Mouse (Mus musculus): Measurements from ENCODE around the gene Ubap1. TPM values are rescaled to one million over a fixed set of nuclear protein-coding genes. Genes with fewer than 3 reads are reported as not detected.

Gene Ubap1
- polyA plus RNA-seq, 1 experiment from 2014 or later = 52.6 TPM

DNA sequence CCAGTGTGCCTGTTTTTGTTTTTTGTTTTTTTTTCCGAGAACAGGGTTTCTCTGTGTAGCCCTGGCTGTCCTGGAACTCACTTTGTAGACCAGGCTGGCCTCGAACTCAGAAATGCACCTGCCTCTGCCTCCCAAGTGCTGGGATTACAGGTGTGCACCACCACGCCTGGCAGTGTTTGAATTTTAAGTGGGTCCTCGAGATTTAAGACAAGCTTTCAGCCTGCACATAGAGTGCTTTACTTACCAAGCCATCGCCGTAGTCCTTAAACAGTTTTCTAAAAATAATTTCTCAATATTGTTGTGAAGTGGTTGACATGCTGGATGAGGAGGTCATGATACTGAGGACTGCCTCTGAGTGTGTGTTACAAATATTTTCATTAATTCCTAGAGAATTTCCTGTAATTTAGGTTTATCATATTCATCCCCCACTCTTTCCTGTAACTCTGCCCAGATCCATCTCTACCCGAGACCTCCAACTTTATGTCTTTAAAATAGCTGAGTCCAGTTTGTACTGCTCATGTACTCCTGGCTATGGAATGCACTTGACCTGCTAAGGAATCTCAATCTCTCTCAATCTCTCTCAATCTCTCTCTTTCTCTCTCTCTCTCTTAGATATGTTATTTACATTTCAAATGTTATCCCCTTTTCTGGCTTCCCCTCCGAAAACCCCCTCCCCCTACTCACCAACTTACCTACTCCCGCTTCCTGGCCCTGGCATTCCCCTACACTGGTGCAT is 21.1 kb downstream of the Ubap1 start:
- Histone ChIP-seq H3K4me3 (ENCODE audit: low read depth, low read length) (no peak overlapping the region), H3K4me2 (no peak overlapping the region), H3K27me3 (ENCODE audit: control insufficient read depth, insufficient read depth, low read length) (no peaks in the 10 kb centered on the region), H3K9me3 (replicated peaks; ENCODE audit: control insufficient read depth, low read length) (no peaks in the 10 kb centered on the region), H3K36me3 (ENCODE audit: control insufficient read depth, insufficient read depth, low read length) (peaks cover 3% of the 10 kb centered on the region), H3K27ac (ENCODE audit: low read depth, low read length) (no peak overlapping the region), H3K9ac (ENCODE audit: low read depth, low read length) (no peak overlapping the region), H3K4me1 (ENCODE audit: control insufficient read depth, insufficient read depth, low read length) (no peaks in the 10 kb centered on the region)
- ATAC-seq (replicated peaks; ENCODE audit: insufficient number of reproducible peaks, low FRiP score, low TSS enrichment) = no peak
- WGBS (ENCODE audit: insufficient replicate concordance) = 81% methylated on average over 9 of the region's 9 CpGs

DNA sequence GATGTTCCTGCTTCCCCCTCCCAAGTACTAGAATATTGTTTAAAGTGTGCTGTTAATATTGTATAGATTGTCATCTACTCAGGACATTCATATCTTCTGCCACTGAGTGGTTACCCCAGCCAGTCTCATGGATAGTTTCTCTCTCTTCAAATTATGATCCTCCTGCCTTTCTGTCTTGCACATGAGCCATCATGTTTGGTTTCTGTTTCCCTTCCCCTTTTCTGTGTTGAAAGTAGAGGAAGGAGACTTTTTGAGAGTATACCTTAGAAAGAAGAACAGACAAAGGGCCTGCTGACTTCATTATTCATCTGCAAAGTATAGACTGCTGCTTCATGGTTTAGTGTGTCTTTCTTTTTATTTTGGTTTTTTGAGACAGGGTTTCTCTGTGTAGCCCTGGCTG is 28.8 kb downstream of the Ubap1 start:
- no peak for ATAC-seq (replicated peaks; ENCODE audit: insufficient number of reproducible peaks, low FRiP score, low TSS enrichment)
- no peak overlapping the region for H3K27ac ChIP-seq (ENCODE audit: low read depth, low read length)
- no peak overlapping the region for H3K4me3 ChIP-seq (ENCODE audit: low read depth, low read length)
- H3K27me3 ChIP-seq (ENCODE audit: control insufficient read depth, insufficient read depth, low read length) = no peaks in the 10 kb centered on the region
- H3K4me2 ChIP-seq = no peak overlapping the region
- H3K9me3 ChIP-seq (replicated peaks; ENCODE audit: control insufficient read depth, low read length) = no peaks in the 10 kb centered on the region
- peaks cover 25% of the 10 kb centered on the region for H3K36me3 ChIP-seq (ENCODE audit: control insufficient read depth, insufficient read depth, low read length)
- H3K4me1 ChIP-seq (ENCODE audit: control insufficient read depth, insufficient read depth, low read length) = no peaks in the 10 kb centered on the region
- H3K9ac ChIP-seq (ENCODE audit: low read depth, low read length) = no peak overlapping the region

DNA sequence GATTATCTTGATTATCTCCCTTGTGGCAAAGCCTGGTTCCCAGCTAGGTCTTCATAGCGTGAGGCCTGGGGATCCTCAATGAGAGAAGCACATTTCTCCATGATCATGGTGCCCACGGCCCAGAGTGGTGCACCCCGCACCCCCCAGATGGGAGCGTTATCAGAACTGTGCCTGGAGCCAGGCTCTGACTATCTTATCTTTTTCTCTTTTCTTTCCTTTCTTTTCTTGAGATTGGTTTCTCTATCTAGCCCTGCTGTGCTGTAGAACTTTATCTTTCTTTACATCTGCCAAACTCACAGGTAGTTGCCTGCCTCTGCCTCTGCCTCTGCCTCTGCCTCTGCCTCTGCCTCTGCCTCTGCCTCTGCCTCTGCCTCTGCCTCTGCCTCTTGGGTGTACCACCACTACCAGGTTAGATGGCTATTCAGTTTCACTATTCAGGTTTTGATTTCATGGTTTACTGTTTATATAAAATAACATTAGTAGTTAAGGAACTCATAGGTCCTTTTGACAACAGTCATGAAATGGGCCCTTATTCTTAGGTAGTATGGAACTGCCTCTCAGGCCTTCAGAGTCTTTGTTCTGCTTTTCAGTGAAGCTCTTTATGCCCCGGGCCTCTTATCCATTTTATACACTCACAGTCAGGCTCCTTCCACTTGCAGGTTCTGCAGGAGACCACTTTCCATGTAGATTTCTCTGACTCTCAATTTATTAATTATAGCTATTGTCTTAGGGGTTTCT is 32.6 kb downstream of the Ubap1 start:
- no peak overlapping the region for H3K4me3 ChIP-seq (ENCODE audit: low read depth, low read length)
- ATAC-seq (replicated peaks; ENCODE audit: insufficient number of reproducible peaks, low FRiP score, low TSS enrichment) = no peak
- H3K9me3 ChIP-seq (replicated peaks; ENCODE audit: control insufficient read depth, low read length) = no peaks in the 10 kb centered on the region
- H3K9ac ChIP-seq (ENCODE audit: low read depth, low read length) = no peak overlapping the region
- no peak overlapping the region for H3K27ac ChIP-seq (ENCODE audit: low read depth, low read length)
- H3K4me2 ChIP-seq = no peak overlapping the region
- H3K4me1 ChIP-seq (ENCODE audit: control insufficient read depth, insufficient read depth, low read length) = peaks cover 5% of the 10 kb centered on the region; the same call in 1 of the 2 replicates
- no peaks in the 10 kb centered on the region for H3K27me3 ChIP-seq (ENCODE audit: control insufficient read depth, insufficient read depth, low read length)
- peaks cover 17% of the 10 kb centered on the region; the same call in 1 of the 2 replicates for H3K36me3 ChIP-seq (ENCODE audit: control insufficient read depth, insufficient read depth, low read length)
- WGBS (ENCODE audit: insufficient replicate concordance) = 90% methylated on average over 5 of the region's 5 CpGs

DNA sequence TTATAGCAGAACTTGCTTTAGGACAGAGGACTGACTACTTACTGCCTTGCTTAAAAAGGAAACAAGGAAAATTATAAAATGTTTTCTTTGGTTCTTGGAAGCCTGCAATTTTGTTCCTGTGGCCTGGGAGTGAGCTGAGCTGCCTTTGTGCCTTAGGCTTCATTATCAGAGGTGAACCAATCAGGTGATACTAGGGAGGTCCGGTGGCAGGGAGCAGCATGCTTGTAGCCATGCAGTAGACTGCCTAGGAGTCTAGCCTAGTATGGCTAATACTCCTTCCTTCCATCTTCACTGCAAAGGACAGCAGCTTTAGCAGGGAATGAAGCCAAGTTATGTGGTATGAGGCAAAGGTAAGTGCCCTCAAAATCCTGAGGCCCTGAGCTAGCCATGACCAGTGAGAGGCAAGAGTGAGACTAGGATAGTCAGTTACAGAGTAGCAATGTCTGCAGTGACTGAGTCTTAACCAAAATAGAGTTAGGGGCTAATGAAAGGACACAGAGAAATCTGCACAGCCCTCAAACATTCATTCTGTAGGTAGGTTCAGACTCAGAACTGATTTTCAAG is 37.7 kb downstream of the Ubap1 start:
- Histone ChIP-seq H3K4me1 (ENCODE audit: control insufficient read depth, insufficient read depth, low read length) (peaks cover 5% of the 10 kb centered on the region; the same call in 1 of the 2 replicates), H3K27me3 (ENCODE audit: control insufficient read depth, insufficient read depth, low read length) (no peaks in the 10 kb centered on the region), H3K36me3 (ENCODE audit: control insufficient read depth, insufficient read depth, low read length) (peaks cover 13% of the 10 kb centered on the region), H3K4me3 (ENCODE audit: low read depth, low read length) (no peak overlapping the region), H3K27ac (ENCODE audit: low read depth, low read length) (no peak overlapping the region), H3K4me2 (no peak overlapping the region), H3K9ac (ENCODE audit: low read depth, low read length) (no peak overlapping the region), H3K9me3 (replicated peaks; ENCODE audit: control insufficient read depth, low read length) (no peaks in the 10 kb centered on the region)
- WGBS (ENCODE audit: insufficient replicate concordance) = 63% methylated on average over 1 of the region's 1 CpGs
- ATAC-seq (replicated peaks; ENCODE audit: insufficient number of reproducible peaks, low FRiP score, low TSS enrichment) = 0 out of 2 replicates have a peak, but pooled peaks have one; percentile 46

DNA sequence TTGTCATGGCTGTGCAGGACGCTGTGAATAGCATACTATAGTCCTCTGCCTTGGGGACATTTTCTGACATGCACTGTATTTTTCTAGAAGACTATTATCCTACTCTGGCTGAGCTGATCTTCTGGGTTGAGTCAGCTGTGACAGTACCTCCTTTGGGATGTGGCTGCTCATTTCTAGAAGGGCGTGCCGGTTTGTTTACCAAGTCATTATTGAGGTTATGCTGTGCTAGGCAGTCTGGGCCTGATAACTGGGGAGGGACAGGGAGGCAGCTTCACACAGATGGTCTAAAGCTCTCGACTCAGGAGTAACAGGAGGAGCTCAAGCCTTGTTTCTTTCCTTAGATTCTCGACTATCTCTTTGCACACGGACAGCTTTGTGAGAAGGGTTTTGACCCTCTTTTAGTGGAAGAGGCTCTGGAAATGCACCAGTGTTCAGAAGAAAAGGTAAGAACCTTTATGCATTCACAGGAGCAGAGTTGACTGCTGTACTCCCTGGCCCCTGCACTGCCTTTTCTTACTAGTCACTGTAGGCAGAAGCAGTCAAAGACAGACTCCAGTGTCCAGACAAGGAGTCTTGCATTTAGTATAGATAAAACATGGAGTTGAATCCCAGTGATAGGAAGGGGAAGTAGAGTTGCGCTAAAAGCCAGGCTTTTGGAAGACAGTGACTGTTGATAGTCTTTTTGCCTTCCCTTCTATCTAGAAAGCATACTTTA is 39.1 kb downstream of the Ubap1 start:
- Histone ChIP-seq H3K4me1 (ENCODE audit: control insufficient read depth, insufficient read depth, low read length) (peaks cover 5% of the 10 kb centered on the region; the same call in 1 of the 2 replicates), H3K36me3 (ENCODE audit: control insufficient read depth, insufficient read depth, low read length) (peaks cover 26% of the 10 kb centered on the region), H3K4me3 (ENCODE audit: low read depth, low read length) (peak overlapping the region; percentile 2; the same call in 1 of the 2 replicates), H3K27me3 (ENCODE audit: control insufficient read depth, insufficient read depth, low read length) (no peaks in the 10 kb centered on the region), H3K9ac (ENCODE audit: low read depth, low read length) (no peak overlapping the region), H3K27ac (ENCODE audit: low read depth, low read length) (peak overlapping the region; percentile 60), H3K4me2 (peak overlapping the region; percentile 6), H3K9me3 (replicated peaks; ENCODE audit: control insufficient read depth, low read length) (no peaks in the 10 kb centered on the region)
- ATAC-seq (replicated peaks; ENCODE audit: insufficient number of reproducible peaks, low FRiP score, low TSS enrichment) = peak; percentile 85
- 76% methylated on average over 7 of the region's 7 CpGs for WGBS (ENCODE audit: insufficient replicate concordance)

DNA sequence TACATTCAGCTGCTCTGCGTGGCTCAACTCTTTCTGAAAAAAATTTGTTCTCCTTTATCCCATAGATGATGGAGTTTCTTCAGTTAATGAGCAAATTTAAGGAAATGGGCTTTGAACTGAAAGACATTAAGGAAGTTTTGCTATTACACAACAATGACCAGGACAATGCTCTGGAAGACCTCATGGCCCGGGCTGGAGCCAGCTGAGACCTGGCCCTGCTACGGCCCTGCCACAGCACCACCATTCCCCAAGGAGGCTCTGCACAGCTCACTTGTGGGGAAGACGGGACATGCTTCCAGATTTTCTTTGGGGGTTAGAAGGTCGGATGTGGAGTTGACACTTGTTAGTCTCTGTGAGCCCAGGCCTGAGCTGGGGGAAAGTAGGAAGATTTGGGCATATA is 39.8 kb downstream of the Ubap1 start:
- Histone ChIP-seq H3K4me3 (ENCODE audit: low read depth, low read length) (peak overlapping the region; percentile 2; the same call in 1 of the 2 replicates), H3K27ac (ENCODE audit: low read depth, low read length) (peak overlapping the region; percentile 38; the same call in 1 of the 2 replicates), H3K4me1 (ENCODE audit: control insufficient read depth, insufficient read depth, low read length) (peaks cover 5% of the 10 kb centered on the region; the same call in 1 of the 2 replicates), H3K9me3 (replicated peaks; ENCODE audit: control insufficient read depth, low read length) (no peaks in the 10 kb centered on the region), H3K36me3 (ENCODE audit: control insufficient read depth, insufficient read depth, low read length) (peaks cover 32% of the 10 kb centered on the region), H3K27me3 (ENCODE audit: control insufficient read depth, insufficient read depth, low read length) (no peaks in the 10 kb centered on the region), H3K9ac (ENCODE audit: low read depth, low read length) (no peak overlapping the region; the same call in 1 of the 2 replicates), H3K4me2 (peak overlapping the region; percentile 20)
- no peak for ATAC-seq (replicated peaks; ENCODE audit: insufficient number of reproducible peaks, low FRiP score, low TSS enrichment)
- 91% methylated on average over 5 of the region's 5 CpGs for WGBS (ENCODE audit: insufficient replicate concordance)

DNA sequence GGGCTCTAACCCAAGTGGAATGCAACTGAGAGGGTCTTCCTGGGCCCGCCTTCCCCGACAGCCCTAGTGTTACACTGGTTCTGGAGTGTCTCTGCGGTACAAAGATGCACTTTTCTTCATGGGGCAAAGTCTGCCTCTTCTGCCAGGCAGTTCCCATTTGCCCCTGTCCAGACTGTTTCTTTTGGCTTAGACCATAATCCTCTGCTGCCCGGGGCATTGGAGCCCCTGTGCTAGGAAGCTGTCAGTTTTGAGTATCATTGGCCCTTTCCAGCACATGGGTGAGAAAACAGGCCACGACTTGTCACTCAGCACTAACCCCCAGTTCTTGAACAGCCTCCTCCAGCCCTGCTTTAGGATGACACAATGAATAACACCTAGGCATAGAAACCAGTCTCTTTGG is 40.4 kb downstream of the Ubap1 start:
- 86% methylated on average over 5 of the region's 5 CpGs for WGBS (ENCODE audit: insufficient replicate concordance)
- Histone ChIP-seq H3K36me3 (ENCODE audit: control insufficient read depth, insufficient read depth, low read length) (peaks cover 36% of the 10 kb centered on the region), H3K4me1 (ENCODE audit: control insufficient read depth, insufficient read depth, low read length) (peaks cover 5% of the 10 kb centered on the region; the same call in 1 of the 2 replicates), H3K4me2 (peak overlapping the region; percentile 20), H3K4me3 (ENCODE audit: low read depth, low read length) (no peak overlapping the region), H3K27me3 (ENCODE audit: control insufficient read depth, insufficient read depth, low read length) (no peaks in the 10 kb centered on the region), H3K9me3 (replicated peaks; ENCODE audit: control insufficient read depth, low read length) (no peaks in the 10 kb centered on the region), H3K9ac (ENCODE audit: low read depth, low read length) (no peak overlapping the region; the same call in 1 of the 2 replicates), H3K27ac (ENCODE audit: low read depth, low read length) (no peak overlapping the region)
- no peak for ATAC-seq (replicated peaks; ENCODE audit: insufficient number of reproducible peaks, low FRiP score, low TSS enrichment)

DNA sequence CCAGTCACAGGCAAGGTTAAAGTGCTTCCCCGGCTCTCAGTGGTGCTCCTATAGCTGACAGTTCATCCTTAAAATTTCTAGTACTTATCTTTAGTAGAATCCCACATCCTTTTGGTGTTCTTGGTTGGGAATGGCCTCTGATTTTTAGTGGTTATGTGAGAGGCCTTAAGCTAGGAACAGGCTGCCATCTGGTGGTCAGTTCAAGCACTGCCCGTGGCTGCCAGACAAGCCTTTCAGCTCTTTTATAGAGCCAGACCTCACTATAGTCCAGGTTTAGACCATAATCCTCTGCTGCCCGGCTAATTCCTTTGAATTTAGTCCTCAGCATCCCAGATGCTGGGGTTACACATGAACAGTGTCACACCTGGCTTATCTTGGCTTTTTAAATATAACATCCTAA is 41.3 kb downstream of the Ubap1 start:
- peaks cover 5% of the 10 kb centered on the region; the same call in 1 of the 2 replicates for H3K4me1 ChIP-seq (ENCODE audit: control insufficient read depth, insufficient read depth, low read length)
- 32% methylated on average over 3 of the region's 3 CpGs for WGBS (ENCODE audit: insufficient replicate concordance)
- H3K4me3 ChIP-seq (ENCODE audit: low read depth, low read length) = no peak overlapping the region
- no peak overlapping the region for H3K4me2 ChIP-seq
- ATAC-seq (replicated peaks; ENCODE audit: insufficient number of reproducible peaks, low FRiP score, low TSS enrichment) = no peak
- H3K36me3 ChIP-seq (ENCODE audit: control insufficient read depth, insufficient read depth, low read length) = peaks cover 42% of the 10 kb centered on the region
- H3K9ac ChIP-seq (ENCODE audit: low read depth, low read length) = no peak overlapping the region
- no peak overlapping the region for H3K27ac ChIP-seq (ENCODE audit: low read depth, low read length)
- no peaks in the 10 kb centered on the region for H3K9me3 ChIP-seq (replicated peaks; ENCODE audit: control insufficient read depth, low read length)
- no peaks in the 10 kb centered on the region for H3K27me3 ChIP-seq (ENCODE audit: control insufficient read depth, insufficient read depth, low read length)

All from heart, embryonic 11.5 days (tissue).